Mouse (Mus musculus) midbrain, embryonic 12.5 days (tissue): ENCODE measurements around the gene Tmc4. TPM values are rescaled to one million over a fixed set of nuclear protein-coding genes. Genes with fewer than 3 reads are reported as not detected.
"Not testable (repeated sequence)": the region's sequence is repeated elsewhere in the genome, so short reads cannot be mapped to it uniquely, and the experiment has no call there.

Experiments
- ATAC-seq: fragments of 200-750 bp; cut with Nextera tagmentation; 2 replicates; pipeline ENCODE4 v1.8.0; 2017; ENCODE audit warnings: low read depth, moderate TSS enrichment, moderate library complexity; ENCODE audit not compliant: low FRiP score
- H3K27ac ChIP-seq: fragments of 300-500 bp; sonication (generic); replicated peaks from 2 replicates; pipeline ENCODE4 v1.5.1; 2016; ENCODE audit warnings: mild to moderate bottlenecking
- H3K27me3 ChIP-seq: fragments of 300-500 bp; sonication (generic); 2 replicates; pipeline ENCODE4 v1.6.1; 2016; ENCODE audit warnings: mild to moderate bottlenecking
- H3K36me3 ChIP-seq: fragments of 300-500 bp; sonication (generic); 2 replicates; pipeline ENCODE4 v1.6.1; 2016
- H3K4me1 ChIP-seq: fragments of 300-500 bp; sonication (generic); 2 replicates; pipeline ENCODE4 v1.6.1; 2016
- H3K4me2 ChIP-seq: fragments of 300-500 bp; sonication (generic); replicated peaks from 2 replicates; pipeline ENCODE4 v1.6.1; 2016; ENCODE audit warnings: mild to moderate bottlenecking, moderate library complexity
- H3K4me3 ChIP-seq: fragments of 300-500 bp; sonication (generic); 2 replicates; pipeline ENCODE4 v1.5.1; 2016; ENCODE audit warnings: mild to moderate bottlenecking
- H3K9ac ChIP-seq: fragments of 300-500 bp; sonication (generic); replicated peaks from 2 replicates; pipeline ENCODE4 v1.6.1; 2016; ENCODE audit warnings: mild to moderate bottlenecking, moderate library complexity
- H3K9me3 ChIP-seq: fragments of 300-500 bp; sonication (generic); 2 replicates; pipeline ENCODE4 v1.6.1; 2016; ENCODE audit warnings: mild to moderate bottlenecking
- WGBS: fragments of 180-500 bp; shearing (Covaris S2); methylation state at CpG from one replicate; pipeline ENCODE4 v1.1.7; 2016; 5-methylcytosine and 5-hydroxymethylcytosine counted together
- polyA plus RNA-seq: library from polyadenylated mRNA; unstranded; fragments of >200 nt; fragmentation: Nextera tagmentation; extraction: Ambion mirVana; gene quantifications from 2 replicates; pipeline ENCODE4 v1.2.1, GENCODE M21; 2016

Gene Tmc4
- 2.8 and 3.1 TPM in 2 replicates for polyA plus RNA-seq

- no peak within 1 kb of the TSS for H3K27ac ChIP-seq
- WGBS: 55% methylated on average over 9 of the region's 9 CpGs
- H3K36me3 ChIP-seq: peaks cover 10% of the 10 kb centered on the region; the same call in 1 of the 2 replicates
- H3K4me2 ChIP-seq: no peak within 1 kb of the TSS
- no peaks in the 10 kb centered on the region for H3K9me3 ChIP-seq
- ATAC-seq: no peak
- no peak within 1 kb of the TSS for H3K9ac ChIP-seq
- H3K27me3 ChIP-seq: no peaks in the 10 kb centered on the region
- H3K4me1 ChIP-seq: no peaks in the 10 kb centered on the region
- H3K4me3 ChIP-seq: no peak within 1 kb of the TSS
These were observed at the start of gene Tmc4 for GRCm38 (mm10) chr7:3677342-3677741. TSS of gene Tmc4 (minus strand) at chr7:3677553.

DNA sequence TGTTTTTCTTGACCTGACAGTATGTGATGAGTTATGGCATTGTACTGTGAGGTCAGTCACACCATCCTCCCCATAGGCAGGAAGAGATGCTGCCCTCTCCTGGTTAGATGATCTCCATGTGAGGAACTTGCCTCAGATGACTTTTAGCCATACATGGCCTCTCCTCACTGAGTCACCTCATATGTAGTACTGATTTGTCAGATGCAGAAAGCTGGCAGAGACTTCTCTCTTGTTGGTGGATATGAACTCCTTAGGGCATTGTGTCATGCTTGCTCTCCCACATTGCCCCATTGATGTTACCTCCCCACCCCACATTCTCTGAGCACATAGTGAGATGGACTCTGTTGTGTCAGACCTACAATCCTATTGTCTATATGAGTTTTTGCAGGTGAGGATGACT lies 48.1 kb upstream of the Tmc4 start:
- H3K9ac ChIP-seq, H3K4me3 ChIP-seq, ATAC-seq, H3K36me3 ChIP-seq, H3K4me2 ChIP-seq, H3K27me3 ChIP-seq, H3K27ac ChIP-seq, H3K9me3 ChIP-seq, H3K4me1 ChIP-seq: not testable (repeated sequence)

DNA sequence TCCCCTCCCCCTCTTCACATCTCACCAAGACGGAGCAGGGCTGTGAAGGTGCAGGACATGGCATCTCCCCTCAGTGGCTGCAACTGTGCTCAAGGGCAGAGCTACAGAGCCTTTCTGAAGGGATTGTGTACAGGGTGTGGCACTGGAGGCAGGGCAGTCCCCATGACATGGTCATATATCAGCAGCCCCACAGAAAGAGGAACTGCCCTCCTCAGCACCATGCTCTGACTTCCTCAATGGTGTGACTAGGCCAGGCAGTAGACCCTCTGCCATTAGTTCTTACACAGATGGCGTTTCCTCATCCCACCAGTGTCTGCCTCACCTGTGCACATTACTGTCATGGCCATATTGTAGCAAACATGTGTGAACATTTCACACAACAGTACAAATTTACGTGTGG lies 42.9 kb upstream of the Tmc4 start, which contains the start of gene Pirb:
Pirb (minus strand) TSS at position 124 of the 400 bp plus-strand sequence.
- ATAC-seq, H3K9me3 ChIP-seq, H3K9ac ChIP-seq, H3K36me3 ChIP-seq, H3K4me3 ChIP-seq, H3K4me1 ChIP-seq, H3K27me3 ChIP-seq, H3K27ac ChIP-seq, H3K4me2 ChIP-seq: not testable (repeated sequence)
- 67% methylated on average over 1 of the region's 3 CpGs for WGBS

DNA sequence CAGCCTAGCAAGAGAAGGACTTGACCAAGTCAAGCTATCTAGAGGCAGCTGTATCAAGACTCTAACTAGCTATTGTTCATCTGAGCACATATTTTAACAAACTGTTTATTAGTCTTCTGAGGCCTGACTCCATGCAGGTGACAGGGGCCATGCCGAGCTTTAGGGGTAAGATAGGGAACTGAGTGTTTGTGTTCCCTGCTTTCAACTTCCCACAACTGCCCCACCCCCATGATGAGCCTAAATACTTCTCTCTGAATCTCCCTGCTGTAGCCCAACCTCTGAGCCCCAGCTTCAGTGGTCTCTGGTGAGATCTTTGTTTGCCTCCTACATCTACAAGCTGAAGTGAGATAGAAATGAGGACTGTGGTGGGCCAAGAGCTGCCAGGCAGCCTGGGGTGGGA lies 37.9 kb upstream of the Tmc4 start:
- WGBS: 78% methylated on average over 1 of the region's 1 CpGs
- Histone ChIP-seq H3K4me3 (no peak overlapping the region), H3K9ac (no peak overlapping the region), H3K4me1 (no peaks in the 10 kb centered on the region), H3K9me3 (no peaks in the 10 kb centered on the region), H3K27ac (no peak overlapping the region), H3K4me2 (no peak overlapping the region), H3K36me3 (no peaks in the 10 kb centered on the region), H3K27me3 (no peaks in the 10 kb centered on the region)
- no peak for ATAC-seq

- Histone ChIP-seq H3K27ac (no peak overlapping the region), H3K4me2 (no peak overlapping the region), H3K9me3 (no peaks in the 10 kb centered on the region), H3K9ac (no peak overlapping the region), H3K36me3 (peaks cover 8% of the 10 kb centered on the region), H3K4me3 (no peak overlapping the region), H3K4me1 (no peaks in the 10 kb centered on the region), H3K27me3 (no peaks in the 10 kb centered on the region)
- ATAC-seq: no peak
- WGBS: 46% methylated on average over 5 of the region's 5 CpGs
These were observed 35.0 kb upstream of the Tmc4 start for GRCm38 (mm10) chr7:3712264-3712942.

- Histone ChIP-seq H3K4me3 (no peak overlapping the region), H3K4me2 (no peak overlapping the region), H3K27me3 (no peaks in the 10 kb centered on the region), H3K9me3 (no peaks in the 10 kb centered on the region), H3K36me3 (peaks cover 24% of the 10 kb centered on the region), H3K9ac (no peak overlapping the region), H3K4me1 (peaks cover 22% of the 10 kb centered on the region), H3K27ac (no peak overlapping the region)
- no peak for ATAC-seq
- 82% methylated on average over 1 of the region's 1 CpGs for WGBS
These were observed 31.6 kb upstream of the Tmc4 start for GRCm38 (mm10) chr7:3709000-3709399.

DNA sequence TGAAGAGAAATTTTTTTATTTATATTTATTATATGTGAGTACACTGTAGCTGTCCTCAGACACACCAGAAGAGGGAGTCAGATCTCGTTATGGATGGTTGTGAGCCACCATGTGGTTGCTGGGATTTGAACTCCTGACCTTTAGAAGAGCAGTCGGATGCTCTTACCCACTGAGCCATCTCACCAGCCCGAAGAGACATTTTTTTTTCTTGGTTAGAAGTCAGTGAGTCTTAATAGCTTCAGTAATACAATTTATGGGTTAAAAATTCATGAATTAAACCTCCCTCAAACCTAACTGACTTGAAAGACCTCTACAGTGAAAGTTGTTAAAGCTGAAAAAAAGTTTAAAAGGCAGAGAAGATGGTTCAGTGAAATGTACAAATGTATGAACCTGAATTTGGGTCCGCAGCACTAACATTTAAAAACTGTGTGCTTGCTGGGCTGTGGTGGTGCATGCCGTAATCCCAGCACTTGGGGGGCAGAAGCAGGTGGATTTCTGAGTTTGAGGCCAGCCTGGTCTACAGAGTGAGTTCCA lies 31.2 kb upstream of the Tmc4 start:
- Histone ChIP-seq H3K36me3 (peaks cover 24% of the 10 kb centered on the region), H3K4me1 (peaks cover 22% of the 10 kb centered on the region)
- H3K27ac ChIP-seq, ATAC-seq, H3K4me2 ChIP-seq, H3K27me3 ChIP-seq, H3K4me3 ChIP-seq, H3K9ac ChIP-seq, H3K9me3 ChIP-seq: not testable (repeated sequence)
- 38% methylated on average over 5 of the region's 5 CpGs for WGBS

DNA sequence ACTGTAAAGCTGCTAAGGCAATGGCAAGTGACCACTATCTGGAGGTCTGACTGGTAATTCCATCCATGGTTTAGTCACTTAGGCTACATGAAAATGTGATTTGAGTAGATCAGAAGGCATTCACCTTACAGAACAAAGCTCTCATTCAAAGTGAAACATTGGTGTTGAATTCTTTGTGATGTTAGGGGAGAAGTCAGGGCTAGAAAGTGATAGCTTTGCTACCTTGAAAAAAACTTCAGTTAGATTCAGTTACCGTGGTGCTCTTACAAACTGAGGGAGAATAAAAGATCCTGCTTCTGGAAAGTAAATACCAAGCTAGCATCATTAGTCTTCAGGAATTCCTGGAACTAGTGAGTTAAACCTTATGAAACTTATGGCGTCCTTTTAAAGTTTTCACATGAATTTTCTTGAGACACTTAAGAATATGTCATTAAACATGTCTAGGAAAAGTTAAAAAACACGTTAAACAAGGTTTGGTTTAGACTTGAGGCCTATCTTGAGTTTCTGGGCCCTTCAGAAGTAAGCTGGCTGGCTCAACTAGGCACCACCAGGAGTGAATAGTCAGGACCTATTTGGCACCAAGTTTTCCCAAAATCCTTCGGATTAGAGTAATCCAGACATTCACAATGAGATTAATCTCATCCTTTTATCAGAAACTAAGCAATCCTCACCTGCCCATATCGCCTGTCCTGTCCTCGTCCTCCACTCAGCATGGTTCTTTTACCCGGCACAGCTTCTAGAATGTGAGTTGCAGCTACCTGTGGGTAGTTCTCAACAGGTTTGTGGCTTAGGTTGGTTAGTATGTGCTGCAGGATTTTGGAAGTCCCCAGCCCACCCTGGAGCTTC lies 30.4 kb upstream of the Tmc4 start:
- Histone ChIP-seq H3K9me3 (no peaks in the 10 kb centered on the region), H3K27ac (no peak overlapping the region), H3K4me1 (peaks cover 22% of the 10 kb centered on the region), H3K4me3 (no peak overlapping the region), H3K4me2 (no peak overlapping the region), H3K36me3 (peaks cover 24% of the 10 kb centered on the region), H3K27me3 (no peaks in the 10 kb centered on the region), H3K9ac (no peak overlapping the region)
- no peak for ATAC-seq
- 22% methylated on average over 7 of the region's 7 CpGs for WGBS

- H3K27ac ChIP-seq: 0 out of 2 replicates have a peak overlapping the region, but pooled peaks have one; percentile 20
- no peaks in the 10 kb centered on the region for H3K9me3 ChIP-seq
- 0 out of 2 replicates have a peak overlapping the region, but pooled peaks have one; percentile 1 for H3K4me2 ChIP-seq
- no peak overlapping the region for H3K4me3 ChIP-seq
- WGBS: 76% methylated on average over 4 of the region's 4 CpGs
- H3K9ac ChIP-seq: no peak overlapping the region
- no peaks in the 10 kb centered on the region for H3K27me3 ChIP-seq
- ATAC-seq: no peak
- peaks cover 24% of the 10 kb centered on the region for H3K36me3 ChIP-seq
- H3K4me1 ChIP-seq: peaks cover 22% of the 10 kb centered on the region
These were observed 29.7 kb upstream of the Tmc4 start for GRCm38 (mm10) chr7:3707027-3707426.

- ATAC-seq: no peak
- WGBS: 62% methylated on average over 11 of the region's 11 CpGs
These were observed 29.1 kb upstream of the Tmc4 start for GRCm38 (mm10) chr7:3706343-3706934.

DNA sequence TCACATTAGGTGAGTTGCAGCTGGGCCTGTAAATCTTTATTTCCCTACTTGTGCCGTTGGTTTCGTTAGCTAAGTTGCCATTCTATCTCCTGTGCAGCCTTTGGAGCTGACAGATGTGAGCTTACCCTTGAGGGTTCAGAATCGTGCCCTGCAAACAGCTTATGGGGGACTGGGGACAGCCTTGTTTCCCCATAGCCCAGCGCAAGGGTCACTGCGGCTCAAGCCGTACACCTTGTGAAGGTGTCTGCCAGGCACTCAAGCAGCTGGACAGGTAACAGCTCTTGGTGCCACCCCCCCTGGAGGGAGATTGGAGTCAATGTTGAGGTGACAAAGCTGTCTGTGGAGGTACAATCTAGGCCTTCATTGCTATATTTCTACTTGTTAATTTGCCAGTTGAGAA lies 28.6 kb upstream of the Tmc4 start:
- ATAC-seq: no peak
- Histone ChIP-seq H3K27me3 (no peaks in the 10 kb centered on the region), H3K9ac (peak overlapping the region; percentile 91), H3K27ac (no peak overlapping the region), H3K36me3 (peaks cover 24% of the 10 kb centered on the region), H3K4me2 (peak overlapping the region; percentile 95), H3K4me3 (peak overlapping the region; percentile 89), H3K9me3 (no peaks in the 10 kb centered on the region), H3K4me1 (peaks cover 22% of the 10 kb centered on the region)
- 40% methylated on average over 6 of the region's 6 CpGs for WGBS

More at GRCm38 (mm10) chr7:3706343-3706934, 29.1 kb upstream of the Tmc4 start:
- peaks cover 22% of the 10 kb centered on the region for H3K4me1 ChIP-seq
- H3K9ac ChIP-seq: peak overlapping the region; percentile 91; the same call in 1 of the 2 replicates
- peak overlapping the region; percentile 89 for H3K4me3 ChIP-seq
- no peaks in the 10 kb centered on the region for H3K9me3 ChIP-seq
- H3K27ac ChIP-seq: no peak overlapping the region
- no peaks in the 10 kb centered on the region for H3K27me3 ChIP-seq
- peak overlapping the region; percentile 95 for H3K4me2 ChIP-seq
- H3K36me3 ChIP-seq: peaks cover 24% of the 10 kb centered on the region

DNA sequence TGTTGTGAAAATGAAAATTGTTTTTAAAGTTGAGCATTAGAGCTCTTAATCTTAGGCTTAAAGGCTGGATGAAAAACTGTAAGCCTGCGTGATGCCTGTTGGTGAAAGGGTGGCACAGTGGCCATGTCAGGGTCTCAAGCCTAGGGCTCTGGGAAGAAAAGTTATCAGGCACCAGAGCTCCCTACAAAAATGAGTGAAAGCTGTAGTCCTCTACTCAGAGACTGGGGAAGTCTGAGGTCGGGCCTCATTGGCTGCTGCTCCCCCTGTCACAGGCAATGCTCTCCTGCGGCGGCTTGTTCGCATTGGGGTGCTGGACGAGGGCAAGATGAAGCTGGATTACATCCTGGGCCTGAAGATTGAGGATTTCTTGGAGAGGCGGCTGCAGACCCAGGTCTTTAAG lies 28.1 kb upstream of the Tmc4 start:
- Histone ChIP-seq H3K36me3 (peaks cover 25% of the 10 kb centered on the region), H3K4me2 (peak overlapping the region; percentile 95), H3K9ac (peak overlapping the region; percentile 91), H3K4me1 (peaks cover 22% of the 10 kb centered on the region), H3K27ac (peak overlapping the region; percentile 92; the same call in 1 of the 2 replicates), H3K4me3 (peak overlapping the region; percentile 89)
- H3K9me3 ChIP-seq, H3K27me3 ChIP-seq, ATAC-seq: not testable (repeated sequence)
- WGBS: 3% methylated on average over 7 of the region's 7 CpGs
